Mouse (Mus musculus) frontal cortex, postnatal 36 days (tissue): ENCODE data around the gene Becn1.

Source experiments
- DNase-seq, 2 experiments: peaks; one replicate each; pipeline ENCODE4 v3.0.0; 2022; ENCODE audit warnings: low spot score in 2 of 2

Becn1 gene

DNA sequence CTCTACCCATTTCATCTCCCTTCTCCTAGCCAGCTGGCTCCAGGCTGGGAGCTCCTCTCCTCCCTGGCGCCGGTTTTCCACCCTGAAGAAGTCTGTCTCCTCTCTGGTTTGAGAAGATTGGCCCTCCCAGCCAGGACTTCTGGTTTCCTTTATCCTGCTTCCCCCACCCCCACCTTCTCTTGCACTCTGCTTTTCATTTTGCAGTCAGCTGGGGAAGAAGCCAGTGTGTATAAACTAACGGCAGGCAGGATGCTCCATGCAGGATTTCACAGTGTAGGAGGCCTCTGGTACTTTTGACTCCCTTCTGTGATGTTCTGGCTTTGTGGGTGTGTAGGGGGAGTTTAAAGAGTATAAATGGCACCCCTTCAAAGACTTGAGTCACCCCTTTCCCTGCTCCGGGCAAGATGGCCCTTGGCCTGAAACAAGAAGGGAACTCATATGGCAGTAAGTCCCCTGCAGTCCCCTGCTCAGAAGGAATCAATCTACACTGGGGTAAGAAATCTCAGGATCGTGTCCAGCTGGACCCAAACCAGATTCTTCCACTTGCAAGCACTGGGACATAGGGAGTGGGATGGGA lies 63.9 kb downstream of the Becn1 start:
- peak; percentile 45 to 47 for DNase-seq

GRCm38 (mm10) chr11:101236782-101237181 lies 65.3 kb downstream of the Becn1 start:
- DNase-seq: no peak
